Mouse (Mus musculus) heart, adult 2 months (tissue): ENCODE data around the gene Herc4.

Experiments used
- CTCF ChIP-seq: fragments of 200-600 bp; IDR thresholded peaks from 2 replicates; pipeline ENCODE4 v1.8.1; 2022; ENCODE audit warnings: antibody characterized with exemption, mild to moderate bottlenecking, moderate library complexity
- EP300 ChIP-seq: fragments of 200-500 bp; IDR thresholded peaks from 2 replicates; pipeline ENCODE4 v1.6.1; 2011; ENCODE audit warnings: low read depth, low read length, control low read depth; ENCODE audit not compliant: insufficient read depth

DNA sequence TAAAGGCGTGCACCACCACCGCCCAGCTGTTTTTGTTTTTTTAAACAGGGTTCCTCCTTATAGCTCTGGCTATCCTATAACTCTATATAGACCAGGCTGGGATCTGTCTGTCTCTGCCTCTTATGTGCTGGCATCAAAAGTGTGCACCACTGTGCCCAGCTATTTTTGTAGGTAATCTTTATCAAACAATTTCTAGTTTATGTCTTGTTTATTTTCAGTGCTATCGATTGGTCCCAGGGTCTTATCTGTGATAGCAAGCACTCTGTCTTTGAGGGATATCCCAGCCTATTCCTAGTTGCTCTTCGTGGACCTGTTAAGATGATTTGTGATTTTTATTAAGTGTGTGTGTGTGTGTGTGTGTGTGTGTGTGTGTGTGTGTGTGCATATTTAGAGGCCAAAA, 38.8 kb downstream of the Herc4 start:
- TF ChIP-seq CTCF (no peak), EP300 (no peak)
